Mouse (Mus musculus): ENCODE measurements around the gene Gm136. TPM values are rescaled to one million over a fixed set of nuclear protein-coding genes. Genes with fewer than 3 reads are reported as not detected.

The Gm136 gene
- total and polyA plus RNA-seq, 3 experiments: not detected

DNA sequence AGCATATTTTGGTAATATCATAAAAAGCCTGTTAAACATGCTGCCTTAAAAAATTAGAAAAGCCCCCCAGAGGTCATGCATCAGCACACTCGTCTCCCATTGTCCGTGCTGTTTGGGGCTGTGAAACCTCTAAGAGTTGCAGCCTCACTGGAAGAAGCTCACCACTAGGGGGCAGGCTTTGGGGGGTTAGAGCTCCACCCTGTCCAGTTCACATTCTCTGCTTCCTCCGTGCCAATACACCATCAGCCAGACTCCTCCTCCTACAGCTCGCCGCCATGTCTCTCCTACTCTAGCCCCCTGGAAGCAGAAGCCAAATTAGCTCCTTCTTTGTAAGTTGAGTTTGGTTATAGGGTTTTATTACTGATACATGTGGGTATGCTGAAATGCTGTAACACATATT lies 54.5 kb downstream of the Gm136 start:
- DNase-seq (ENCODE audit: extremely low read depth): peak; percentile 65
- no peaks in the 10 kb centered on the region for H3K27me3 ChIP-seq (replicated peaks)
- no peak overlapping the region for H3K4me3 ChIP-seq (replicated peaks in 1 of 3; ENCODE audit: low read depth in 2 of 3, low read length in 2 of 3, poor library complexity in 1 of 3)
- H3K9me3 ChIP-seq (replicated peaks; ENCODE audit: low read length): no peaks in the 10 kb centered on the region
- H3K36me3 ChIP-seq (replicated peaks in 1 of 2; ENCODE audit: control insufficient read depth in 1 of 2, insufficient read depth in 1 of 2, low read length in 1 of 2): no peaks in the 10 kb centered on the region
- H3K9ac ChIP-seq (ENCODE audit: insufficient read depth, low read depth): no peak overlapping the region
- H3K79me2 ChIP-seq (replicated peaks; ENCODE audit: control insufficient read depth, extremely low read depth, insufficient read depth, poor library complexity, severe bottlenecking): no peaks in the 10 kb centered on the region
- H3K27ac ChIP-seq (ENCODE audit: insufficient read depth, low read depth): no peak overlapping the region
- dilution Hi-C loops (cut with MboI; ENCODE audit: extremely low pct_ligation_motif_present, extremely low pct_unique_long_range_greater_than_20kb, low sequenced_read_pairs) (no loop called here), in situ Hi-C loops (cut with MboI; ENCODE audit: low pct_ligation_motif_present, low pct_unique_long_range_greater_than_20kb, low sequenced_read_pairs) (no loop called here)
- TF ChIP-seq MEF2A (IDR thresholded peaks at IDR 0.05; ENCODE audit: borderline replicate concordance, low read depth, low read length) (no peak), HCFC1 (IDR thresholded peaks at IDR 0.05; ENCODE audit: low read depth, low read length) (no peak), ZNF384 (IDR thresholded peaks at IDR 0.05; ENCODE audit: low read depth, low read length) (no peak), ETS1 (conservative IDR thresholded peaks at IDR 0.05; ENCODE audit: low read depth, low read length) (no peak), SMC3 (IDR thresholded peaks at IDR 0.05; ENCODE audit: low read depth, low read length) (peak; percentile 64), MAX (IDR thresholded peaks at IDR 0.05; ENCODE audit: low read length) (no peak), EP300 (IDR thresholded peaks at IDR 0.05; ENCODE audit: low read length) (no peak), ZKSCAN1 (IDR thresholded peaks at IDR 0.05; ENCODE audit: borderline replicate concordance, low read depth, low read length) (no peak), MAZ (IDR thresholded peaks at IDR 0.05; ENCODE audit: low read depth, low read length) (no peak), CTCF (conservative IDR thresholded peaks at IDR 0.05 in 1 of 2, IDR thresholded peaks at IDR 0.05 in 1 of 2; ENCODE audit: low read depth in 2 of 2, low read length in 2 of 2) (peak; percentile 44 to 78; a peak in 3 of 4 replicates), MYC (IDR thresholded peaks at IDR 0.05; ENCODE audit: low read depth, low read length) (no peak), RAD21 (IDR thresholded peaks at IDR 0.05; ENCODE audit: low read depth, low read length) (peak; percentile 42), IRF4 (IDR thresholded peaks at IDR 0.05; ENCODE audit: low read depth, low read length) (no peak), JUN (IDR thresholded peaks at IDR 0.05; ENCODE audit: insufficient read depth, low read depth, low read length) (no peak), E2F4 (IDR thresholded peaks at IDR 0.05; ENCODE audit: insufficient replicate concordance, low read depth, low read length) (no peak), ZMIZ1 (IDR thresholded peaks at IDR 0.05; ENCODE audit: low read depth, low read length) (no peak), USF2 (conservative IDR thresholded peaks at IDR 0.05; ENCODE audit: low read depth, low read length) (no peak)
- no peak overlapping the region for H3K4me2 ChIP-seq (ENCODE audit: insufficient read depth, low read depth, poor library complexity, severe bottlenecking)
- H3K4me1 ChIP-seq (ENCODE audit: control insufficient read depth in 1 of 2, insufficient read depth in 2 of 2): no peaks in the 10 kb centered on the region

Other genes starting within 250 kb of the Gm136 start
- gene Akirin2, start 205.3 kb downstream of the Gm136 start, total RNA-seq (2012; rRNA removed): 30.4 and 35.2 TPM in 2 replicates
- gene Akirin2, start 205.3 kb downstream of the Gm136 start, total RNA-seq (2014; rRNA removed): 60.6 and 66.0 TPM in 2 replicates
- gene Akirin2, start 205.3 kb downstream of the Gm136 start, polyA plus RNA-seq (2012; ENCODE audit: insufficient read length, low read depth): 42.8 and 52.3 TPM in 2 replicates
- 65.7 and 68.2 TPM in 2 replicates for gene Orc3, start 141.3 kb downstream of the Gm136 start, total RNA-seq (2012; rRNA removed)
- 156 and 163 TPM in 2 replicates for gene Orc3, start 141.3 kb downstream of the Gm136 start, total RNA-seq (2014; rRNA removed)
- gene Orc3, start 141.3 kb downstream of the Gm136 start, polyA plus RNA-seq (2012; ENCODE audit: insufficient read length, low read depth): 81.0 and 86.7 TPM in 2 replicates
- 44.8 and 45.4 TPM in 2 replicates for gene Rars2, start 141.3 kb downstream of the Gm136 start, total RNA-seq (2012; rRNA removed)
- 72.6 and 81.7 TPM in 2 replicates for gene Rars2, start 141.3 kb downstream of the Gm136 start, total RNA-seq (2014; rRNA removed)
- 61.4 and 73.1 TPM in 2 replicates for gene Rars2, start 141.3 kb downstream of the Gm136 start, polyA plus RNA-seq (2012; ENCODE audit: insufficient read length, low read depth)
- 16.6 and 18.2 TPM in 2 replicates for gene Slc35a1, start 68.8 kb downstream of the Gm136 start, total RNA-seq (2012; rRNA removed)
- 26.2 and 27.8 TPM in 2 replicates for gene Slc35a1, start 68.8 kb downstream of the Gm136 start, total RNA-seq (2014; rRNA removed)
- gene Slc35a1, start 68.8 kb downstream of the Gm136 start, polyA plus RNA-seq (2012; ENCODE audit: insufficient read length, low read depth): 18.1 and 19.7 TPM in 2 replicates
- gene Cfap206, start 26.1 kb downstream of the Gm136 start, total RNA-seq (2012; rRNA removed): not detected in 2 replicates
- gene Cfap206, start 26.1 kb downstream of the Gm136 start, total RNA-seq (2014; rRNA removed): not detected in 2 replicates
- not detected in 2 replicates for gene Cfap206, start 26.1 kb downstream of the Gm136 start, polyA plus RNA-seq (2012; ENCODE audit: insufficient read length, low read depth)
- gene Smim8, start 22.2 kb upstream of the Gm136 start, total RNA-seq (2012; rRNA removed): 20.4 and 22.2 TPM in 2 replicates
- 62.5 and 69.1 TPM in 2 replicates for gene Smim8, start 22.2 kb upstream of the Gm136 start, total RNA-seq (2014; rRNA removed)
- gene Smim8, start 22.2 kb upstream of the Gm136 start, polyA plus RNA-seq (2012; ENCODE audit: insufficient read length, low read depth): 27.8 and 28.8 TPM in 2 replicates
- gene Zfp292, start 126.7 kb upstream of the Gm136 start, total RNA-seq (2012; rRNA removed): 8.3 and 9.5 TPM in 2 replicates
- 13.6 and 14.2 TPM in 2 replicates for gene Zfp292, start 126.7 kb upstream of the Gm136 start, total RNA-seq (2014; rRNA removed)
- 10.1 and 11.4 TPM in 2 replicates for gene Zfp292, start 126.7 kb upstream of the Gm136 start, polyA plus RNA-seq (2012; ENCODE audit: insufficient read length, low read depth)
- gene Cga, start 137.5 kb upstream of the Gm136 start, total RNA-seq (2012; rRNA removed): not detected in 2 replicates
- gene Cga, start 137.5 kb upstream of the Gm136 start, total RNA-seq (2014; rRNA removed): not detected in 2 replicates
- gene Cga, start 137.5 kb upstream of the Gm136 start, polyA plus RNA-seq (2012; ENCODE audit: insufficient read length, low read depth): not detected in 2 replicates

Measured in CH12.LX (cell line).